Mouse (Mus musculus): ENCODE measurements around the gene Entpd2.

GRCm38 (mm10) chr2:25348162-25348561 is 47.5 kb upstream of the Entpd2 start:
- TF ChIP-seq POLR2A (IDR thresholded peaks at IDR 0.05; ENCODE audit: insufficient read length, low read depth) (no peak), POLR2AphosphoS2 (IDR thresholded peaks at IDR 0.05; ENCODE audit: insufficient read length, low read depth) (no peak)

All from myocyte (in vitro differentiated cells).